8 mouse cellular contexts compared by ENCODE assay signal in the genomic region with DNA sequence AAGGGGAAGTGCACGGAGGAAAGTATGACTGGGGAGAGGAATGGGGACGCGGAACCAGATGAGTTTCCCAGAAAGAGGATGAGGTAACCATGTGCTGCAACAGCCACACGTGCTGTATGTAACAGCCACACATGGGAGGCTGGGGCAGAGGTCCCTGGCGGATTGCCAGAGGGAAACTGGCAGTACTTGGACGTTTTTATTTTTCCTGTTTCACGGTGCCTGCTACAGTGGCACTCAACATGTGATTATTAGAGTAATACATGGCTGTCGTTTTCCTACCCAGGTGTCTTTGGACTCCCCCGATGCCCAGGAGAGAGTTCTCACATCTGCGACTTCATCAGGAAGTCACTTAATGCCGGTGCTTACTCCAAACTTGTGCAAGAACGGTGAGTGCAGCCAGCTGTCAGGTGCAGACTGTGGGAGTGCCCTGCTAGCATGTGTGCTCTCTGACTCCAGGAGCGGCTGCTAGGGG. TPM values are rescaled to one million over a fixed set of nuclear protein-coding genes. Genes with fewer than 3 reads are reported as not detected.
DNase-seq lines count a peak whose midpoint lies in the region; ATAC-seq and TF ChIP-seq lines count a peak whose summit lies in the region.

No protein-coding gene starts in this region.

- no peak overlapping the region for H3K4me2 ChIP-seq in kidney, postnatal 0 days (ENCODE audit: low read length)
- no peak overlapping the region for H3K4me2 ChIP-seq in kidney, embryonic 14.5 days (replicated peaks; ENCODE audit: low read depth, low read length)
- H3K4me2 ChIP-seq in liver, embryonic 11.5 days: no peak overlapping the region
- H3K4me2 ChIP-seq in hindbrain, embryonic 13.5 days: no peak overlapping the region

- no peak overlapping the region for H3K4me3 ChIP-seq in kidney, postnatal 0 days (replicated peaks; ENCODE audit: low read depth, low read length)
- no peak overlapping the region for H3K4me3 ChIP-seq in kidney, embryonic 14.5 days (ENCODE audit: low read length)
- no peak overlapping the region for H3K4me3 ChIP-seq in brown adipose tissue, adult 24 weeks (ENCODE audit: insufficient read depth, low read depth, low read length)
- H3K4me3 ChIP-seq in liver, embryonic 11.5 days (ENCODE audit: low read depth, low read length): no peak overlapping the region
- H3K4me3 ChIP-seq in midbrain, embryonic 10.5 days: no peak overlapping the region
- no peak overlapping the region for H3K4me3 ChIP-seq in hindbrain, embryonic 13.5 days

- no peak for TF ChIP-seq CTCF in kidney, postnatal 0 days (IDR thresholded peaks at IDR 0.05; ENCODE audit: low read depth)

- peak; percentile 5 for DNase-seq in kidney, postnatal 0 days (ENCODE audit: low spot score)
- no peak for DNase-seq in liver, embryonic 11.5 days (ENCODE audit: low spot score)
- peak; percentile 53 to 64 for DNase-seq in spleen, postnatal 36 days (ENCODE audit: low spot score in 2 of 2)
- no peak for DNase-seq in midbrain, embryonic 10.5 days (ENCODE audit: low spot score)
- DNase-seq in left cerebral cortex, adult 8-10 months (ENCODE audit: low spot score in 2 of 2): no peak

- H3K27ac ChIP-seq in kidney, postnatal 0 days: no peak overlapping the region
- H3K27ac ChIP-seq in kidney, embryonic 14.5 days (ENCODE audit: low read depth, low read length): no peak overlapping the region
- H3K27ac ChIP-seq in brown adipose tissue, adult 24 weeks (replicated peaks; ENCODE audit: low read depth, low read length): 0 out of 2 replicates have a peak overlapping the region, but pooled peaks have one; percentile 17
- no peak overlapping the region for H3K27ac ChIP-seq in liver, embryonic 11.5 days (ENCODE audit: low read depth, low read length)
- no peak overlapping the region for H3K27ac ChIP-seq in midbrain, embryonic 10.5 days (replicated peaks)
- no peak overlapping the region for H3K27ac ChIP-seq in hindbrain, embryonic 13.5 days

- H3K9ac ChIP-seq in kidney, postnatal 0 days (ENCODE audit: low read depth, low read length): no peak overlapping the region
- no peak overlapping the region for H3K9ac ChIP-seq in kidney, embryonic 14.5 days (ENCODE audit: low read depth, low read length)
- H3K9ac ChIP-seq in liver, embryonic 11.5 days (ENCODE audit: low read depth, low read length): no peak overlapping the region
- H3K9ac ChIP-seq in hindbrain, embryonic 13.5 days: no peak overlapping the region

- WGBS in kidney, postnatal 0 days: 59% methylated on average over 13 of the region's 13 CpGs
- WGBS in kidney, embryonic 14.5 days: 74% methylated on average over 13 of the region's 13 CpGs
- WGBS in liver, embryonic 11.5 days: 70% methylated on average over 13 of the region's 13 CpGs
- 89% methylated on average over 13 of the region's 13 CpGs for WGBS in midbrain, embryonic 10.5 days
- WGBS in hindbrain, embryonic 13.5 days: 82% methylated on average over 13 of the region's 13 CpGs

- no peaks in the 10 kb centered on the region for H3K4me1 ChIP-seq in kidney, postnatal 0 days (replicated peaks; ENCODE audit: insufficient read depth, low read length)
- no peaks in the 10 kb centered on the region for H3K4me1 ChIP-seq in kidney, embryonic 14.5 days (ENCODE audit: control insufficient read depth, insufficient read depth, low read length)
- H3K4me1 ChIP-seq in brown adipose tissue, adult 24 weeks (ENCODE audit: control insufficient read depth, insufficient read depth, insufficient read length, low read length): peaks cover 4% of the 10 kb centered on the region
- no peaks in the 10 kb centered on the region for H3K4me1 ChIP-seq in liver, embryonic 11.5 days (replicated peaks; ENCODE audit: control insufficient read depth, insufficient read depth, low read length)
- no peaks in the 10 kb centered on the region for H3K4me1 ChIP-seq in midbrain, embryonic 10.5 days
- H3K4me1 ChIP-seq in hindbrain, embryonic 13.5 days (replicated peaks): no peaks in the 10 kb centered on the region

- no peak; the same call in 1 of the 2 replicates for ATAC-seq in kidney, postnatal 0 days (replicated peaks; ENCODE audit: low FRiP score, low read depth)
- ATAC-seq in kidney, embryonic 14.5 days (ENCODE audit: low FRiP score, low TSS enrichment): no peak
- ATAC-seq in liver, embryonic 11.5 days (replicated peaks; ENCODE audit: low FRiP score): 0 out of 2 replicates have a peak, but pooled peaks have one; percentile 22
- no peak for ATAC-seq in hindbrain, embryonic 13.5 days (ENCODE audit: low FRiP score)

- peaks cover 31% of the 10 kb centered on the region for H3K36me3 ChIP-seq in kidney, postnatal 0 days (ENCODE audit: insufficient read depth, low read length)
- peaks cover 51% of the 10 kb centered on the region for H3K36me3 ChIP-seq in kidney, embryonic 14.5 days (ENCODE audit: control insufficient read depth, insufficient read depth, low read length)
- H3K36me3 ChIP-seq in liver, embryonic 11.5 days (ENCODE audit: control insufficient read depth, insufficient read depth, low read length): peaks cover 12% of the 10 kb centered on the region; the same call in 1 of the 2 replicates
- peaks cover 97% of the 10 kb centered on the region for H3K36me3 ChIP-seq in midbrain, embryonic 10.5 days
- H3K36me3 ChIP-seq in hindbrain, embryonic 13.5 days: peaks cover 92% of the 10 kb centered on the region

- no peaks in the 10 kb centered on the region for H3K9me3 ChIP-seq in kidney, postnatal 0 days (replicated peaks; ENCODE audit: low read length)
- no peaks in the 10 kb centered on the region for H3K9me3 ChIP-seq in kidney, embryonic 14.5 days (ENCODE audit: control insufficient read depth, low read length)
- H3K9me3 ChIP-seq in liver, embryonic 11.5 days (ENCODE audit: control insufficient read depth, low read length): no peaks in the 10 kb centered on the region
- no peaks in the 10 kb centered on the region for H3K9me3 ChIP-seq in midbrain, embryonic 10.5 days (replicated peaks)
- no peaks in the 10 kb centered on the region for H3K9me3 ChIP-seq in hindbrain, embryonic 13.5 days

- H3K27me3 ChIP-seq in kidney, postnatal 0 days (ENCODE audit: insufficient read depth, low read length): no peaks in the 10 kb centered on the region
- no peaks in the 10 kb centered on the region for H3K27me3 ChIP-seq in kidney, embryonic 14.5 days (ENCODE audit: control insufficient read depth, insufficient read depth, low read length)
- H3K27me3 ChIP-seq in liver, embryonic 11.5 days (replicated peaks; ENCODE audit: control insufficient read depth, insufficient read depth, low read length): no peaks in the 10 kb centered on the region
- no peaks in the 10 kb centered on the region for H3K27me3 ChIP-seq in midbrain, embryonic 10.5 days (ENCODE audit: low read depth, poor library complexity, severe bottlenecking)
- H3K27me3 ChIP-seq in hindbrain, embryonic 13.5 days: no peaks in the 10 kb centered on the region

RNA-seq across cellular contexts. Expression of gene Ppt1, which starts 12.1 kb away (rescaled TPM):
- 74.4 and 77.6 TPM in 2 replicates for polyA plus RNA-seq in kidney, postnatal 0 days (2015; fragmentation: Nextera tagmentation; extraction: Ambion mirVana)
- polyA plus RNA-seq in kidney, embryonic 14.5 days (2014; fragmentation: Nextera tagmentation; extraction: Ambion mirVana): 64.6 and 82.5 TPM in 2 replicates
- polyA plus RNA-seq in brown adipose tissue, adult 24 weeks (2012; ENCODE audit: insufficient read depth, insufficient read length, missing spikeins): 35.0 and 37.7 TPM in 2 replicates
- polyA plus RNA-seq in liver, embryonic 11.5 days (2014; fragmentation: Nextera tagmentation; extraction: Ambion mirVana): 42.9 and 44.5 TPM in 2 replicates
- 64.7 and 69.3 TPM in 2 replicates for polyA plus RNA-seq in midbrain, embryonic 10.5 days (2016; fragmentation: Nextera tagmentation; extraction: Ambion mirVana)
- total RNA-seq in left cerebral cortex, adult 8-10 months (2022): 100 to 1,000 TPM; 107 to 115 (median 111) TPM
- 85.7 and 88.3 TPM in 2 replicates for polyA plus RNA-seq in hindbrain, embryonic 13.5 days (2015; fragmentation: Nextera tagmentation; extraction: Ambion mirVana)

RNA-seq across cellular contexts. Expression of gene Cap1, which starts 37.7 kb away (rescaled TPM):
- 63.7 and 71.2 TPM in 2 replicates for polyA plus RNA-seq in kidney, postnatal 0 days (2015; fragmentation: Nextera tagmentation; extraction: Ambion mirVana)
- polyA plus RNA-seq in kidney, embryonic 14.5 days (2014; fragmentation: Nextera tagmentation; extraction: Ambion mirVana): 45.6 and 76.7 TPM in 2 replicates
- 53.9 and 54.1 TPM in 2 replicates for polyA plus RNA-seq in brown adipose tissue, adult 24 weeks (2012; ENCODE audit: insufficient read depth, insufficient read length, missing spikeins)
- polyA plus RNA-seq in liver, embryonic 11.5 days (2014; fragmentation: Nextera tagmentation; extraction: Ambion mirVana): 52.2 and 56.5 TPM in 2 replicates
- polyA plus RNA-seq in midbrain, embryonic 10.5 days (2016; fragmentation: Nextera tagmentation; extraction: Ambion mirVana): 69.4 and 79.4 TPM in 2 replicates
- total RNA-seq in left cerebral cortex, adult 8-10 months (2022): 100 to 1,000 TPM; 300 to 310 (median 302) TPM
- 76.0 and 82.5 TPM in 2 replicates for polyA plus RNA-seq in hindbrain, embryonic 13.5 days (2015; fragmentation: Nextera tagmentation; extraction: Ambion mirVana)

Comparison
In these comparisons a context has a peak if more than half of its experiments do, and no peak if none do; other contexts are left out.
1. DNase-seq: peak in kidney, postnatal 0 days (single experiment) and spleen, postnatal 36 days (2 of 2); none in liver, embryonic 11.5 days (single experiment), midbrain, embryonic 10.5 days (single experiment) and left cerebral cortex, adult 8-10 months (0 of 2).